Mouse (Mus musculus): ENCODE data around the gene Stk40.

DNA sequence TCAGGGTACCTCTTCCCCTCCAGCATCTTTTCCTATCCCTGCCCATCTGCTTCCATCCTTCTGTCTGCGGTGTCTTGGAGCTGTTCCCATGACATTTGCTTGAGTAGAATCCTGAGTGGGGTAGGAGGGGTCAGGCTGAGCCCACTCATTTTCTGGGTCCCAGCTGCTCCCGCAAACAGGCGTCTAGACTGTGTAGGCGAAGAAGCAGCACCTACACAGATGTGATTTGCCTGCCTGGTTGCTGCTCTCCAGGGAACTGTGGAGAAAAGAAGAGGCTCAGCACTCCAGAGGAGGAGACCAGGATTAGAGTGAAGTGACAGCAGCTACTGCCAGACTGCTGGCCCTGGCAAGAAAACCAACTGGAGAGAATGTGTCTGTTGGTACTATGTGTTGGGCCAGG lies 14.9 kb downstream of the Stk40 start:
- TF ChIP-seq CTCF (IDR thresholded peaks at IDR 0.05; ENCODE audit: control insufficient read depth, insufficient read depth, insufficient replicate concordance, low read depth, low read length) (no peak), POLR2A (IDR thresholded peaks at IDR 0.05; ENCODE audit: control insufficient read depth, low read depth, low read length) (no peak)
